Mouse (Mus musculus): Measurements from ENCODE around the gene BC049352. TPM values are rescaled to one million over a fixed set of nuclear protein-coding genes. Genes with fewer than 3 reads are reported as not detected.

Gene BC049352
- 0.48 and 1.0 TPM in 2 replicates for polyA plus RNA-seq (2015; fragmentation: Nextera tagmentation; extraction: Ambion mirVana)

- Histone ChIP-seq H3K4me3 (ENCODE audit: low read depth, low read length) (no peak within 1 kb of the TSS), H3K4me2 (replicated peaks; ENCODE audit: low read depth) (0 out of 2 replicates have a peak within 1 kb of the TSS, but pooled peaks have one; percentile 2), H3K27ac (ENCODE audit: low read depth, low read length) (peak within 1 kb of the TSS; percentile 42; the same call in 1 of the 2 replicates), H3K9me3 (ENCODE audit: control insufficient read depth) (no peaks in the 10 kb centered on the region), H3K27me3 (replicated peaks; ENCODE audit: control insufficient read depth, insufficient read depth, low read length) (no peaks in the 10 kb centered on the region), H3K4me1 (replicated peaks; ENCODE audit: control insufficient read depth, insufficient read depth, low read length) (no peaks in the 10 kb centered on the region; the same call in 1 of the 2 replicates), H3K9ac (ENCODE audit: low read depth, low read length) (no peak within 1 kb of the TSS), H3K36me3 (ENCODE audit: control insufficient read depth, insufficient read depth) (peaks cover 39% of the 10 kb centered on the region)
- TF ChIP-seq CTCF (IDR thresholded peaks at IDR 0.05; ENCODE audit: low read depth) = no peak
- 0% methylated on average over 2 of the region's 2 CpGs for WGBS
- ATAC-seq = peak; percentile 69
Measured at GRCm38 (mm10) chr9:45181770-45182169, at the start of gene BC049352. TSS of gene BC049352 (plus strand) at chr9:45182007.

- Histone ChIP-seq H3K9me3 (ENCODE audit: control insufficient read depth) (no peaks in the 10 kb centered on the region), H3K27ac (ENCODE audit: low read depth, low read length) (peak overlapping the region; percentile 5; the same call in 1 of the 2 replicates), H3K4me3 (ENCODE audit: low read depth, low read length) (no peak overlapping the region), H3K36me3 (ENCODE audit: control insufficient read depth, insufficient read depth) (no peaks in the 10 kb centered on the region), H3K4me1 (replicated peaks; ENCODE audit: control insufficient read depth, insufficient read depth, low read length) (no peaks in the 10 kb centered on the region; the same call in 1 of the 2 replicates), H3K9ac (ENCODE audit: low read depth, low read length) (no peak overlapping the region), H3K27me3 (replicated peaks; ENCODE audit: control insufficient read depth, insufficient read depth, low read length) (peaks cover 38% of the 10 kb centered on the region), H3K4me2 (replicated peaks; ENCODE audit: low read depth) (peak overlapping the region; percentile 17; the same call in 1 of the 2 replicates)
- peak; percentile 88 for ATAC-seq
- WGBS = 7% methylated on average over 5 of the region's 5 CpGs
- TF ChIP-seq CTCF (IDR thresholded peaks at IDR 0.05; ENCODE audit: low read depth) = peak; percentile 90
Measured at GRCm38 (mm10) chr9:45133484-45134310, 48.1 kb upstream of the BC049352 start.

DNA sequence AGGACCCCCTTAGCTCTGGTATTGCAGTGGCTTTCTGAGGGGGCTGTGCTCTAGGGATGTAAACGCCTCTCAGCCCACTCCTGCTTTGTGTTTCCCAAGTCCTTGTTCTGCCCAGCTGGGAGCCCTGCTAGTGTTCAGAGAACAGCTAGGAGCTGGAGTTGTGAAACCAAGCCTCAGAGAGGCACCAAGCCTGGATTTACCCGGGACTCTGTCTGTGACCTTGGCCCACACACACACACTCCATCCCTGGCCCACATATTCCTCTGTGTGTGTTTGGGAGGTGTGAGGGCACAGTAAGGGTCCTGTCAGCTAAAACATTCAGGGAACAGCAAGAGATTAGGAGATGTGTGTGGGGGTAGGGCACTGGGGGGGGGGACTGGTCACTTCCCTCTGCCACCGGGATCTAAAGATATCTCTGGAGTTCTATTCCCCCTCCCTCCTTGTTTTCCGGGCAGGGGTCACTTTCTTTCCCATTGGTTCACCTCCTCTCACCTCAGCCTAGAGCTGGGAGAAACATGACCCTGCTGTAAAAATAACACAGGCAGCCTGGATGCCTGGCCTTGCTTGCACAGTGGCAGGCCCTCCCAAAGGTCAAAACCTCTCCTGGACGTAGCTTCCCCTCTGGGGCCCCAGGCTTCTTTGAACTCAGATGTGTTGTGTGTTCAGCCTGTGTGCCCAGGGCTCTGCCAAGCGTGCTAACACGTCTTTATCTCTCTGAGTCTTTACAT is 45.2 kb upstream of the BC049352 start:
- Histone ChIP-seq H3K27ac (ENCODE audit: low read depth, low read length) (no peak overlapping the region), H3K36me3 (ENCODE audit: control insufficient read depth, insufficient read depth) (no peaks in the 10 kb centered on the region), H3K27me3 (replicated peaks; ENCODE audit: control insufficient read depth, insufficient read depth, low read length) (peaks cover 65% of the 10 kb centered on the region), H3K9me3 (ENCODE audit: control insufficient read depth) (no peaks in the 10 kb centered on the region), H3K9ac (ENCODE audit: low read depth, low read length) (no peak overlapping the region), H3K4me2 (replicated peaks; ENCODE audit: low read depth) (no peak overlapping the region), H3K4me1 (replicated peaks; ENCODE audit: control insufficient read depth, insufficient read depth, low read length) (no peaks in the 10 kb centered on the region; the same call in 1 of the 2 replicates), H3K4me3 (ENCODE audit: low read depth, low read length) (no peak overlapping the region)
- no peak for ATAC-seq
- 34% methylated on average over 7 of the region's 7 CpGs for WGBS
- no peak for TF ChIP-seq CTCF (IDR thresholded peaks at IDR 0.05; ENCODE audit: low read depth)

DNA sequence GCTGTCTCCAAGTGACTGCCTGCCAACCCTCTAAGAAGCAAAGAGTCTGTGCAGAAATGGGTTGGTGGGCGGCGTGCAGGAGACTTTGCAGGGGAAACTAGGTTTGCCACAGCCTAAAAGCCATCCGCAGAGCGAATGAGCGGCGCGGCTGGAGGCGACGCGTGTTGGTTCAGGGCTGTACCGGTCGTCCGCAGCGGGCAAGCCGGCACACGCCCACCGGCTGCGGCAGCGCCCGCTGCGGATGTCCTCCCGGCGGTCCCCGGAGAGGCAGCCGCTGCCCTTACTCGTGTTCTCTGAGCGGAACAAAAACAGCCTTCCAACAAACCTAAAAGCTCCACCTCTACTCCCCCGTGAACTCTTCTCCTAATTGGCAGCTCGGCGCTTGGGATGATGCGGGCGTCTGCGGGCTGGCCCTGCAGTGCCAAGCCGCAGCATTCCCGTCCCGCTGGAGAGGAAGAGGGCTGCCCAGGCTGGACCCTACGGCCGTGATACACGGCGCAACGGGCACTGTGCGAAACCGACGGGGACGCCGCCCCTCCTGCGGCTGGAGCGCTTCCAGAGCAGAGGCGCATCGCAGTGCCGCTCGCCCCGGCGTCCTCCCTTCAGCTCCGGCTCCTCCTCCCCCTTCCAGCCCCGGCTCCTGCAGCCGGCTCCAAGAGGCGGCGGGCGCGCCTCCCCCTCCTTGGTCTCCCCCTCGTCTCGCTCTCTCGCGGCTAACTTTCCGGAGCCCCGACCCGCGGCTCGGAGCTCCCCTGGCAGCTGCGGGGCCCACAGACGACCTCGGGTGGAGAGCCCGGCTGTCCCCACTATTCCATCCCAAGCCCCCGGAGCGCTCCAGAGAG is 43.4 kb upstream of the BC049352 start, which contains the start of gene Scn4b:
Gene Scn4b (plus strand): TSS at position 205 of the 842 bp plus-strand sequence.
- H3K9ac ChIP-seq (ENCODE audit: low read depth, low read length) = 0 out of 2 replicates have a peak within 1 kb of the TSS, but pooled peaks have one; percentile 18
- H3K4me3 ChIP-seq (ENCODE audit: low read depth, low read length) = peak within 1 kb of the TSS; percentile 49
- H3K4me1 ChIP-seq (replicated peaks; ENCODE audit: control insufficient read depth, insufficient read depth, low read length) = no peaks in the 10 kb centered on the region; the same call in 1 of the 2 replicates
- no peaks in the 10 kb centered on the region for H3K36me3 ChIP-seq (ENCODE audit: control insufficient read depth, insufficient read depth)
- peaks cover 81% of the 10 kb centered on the region for H3K27me3 ChIP-seq (replicated peaks; ENCODE audit: control insufficient read depth, insufficient read depth, low read length)
- H3K27ac ChIP-seq (ENCODE audit: low read depth, low read length) = no peak within 1 kb of the TSS
- H3K9me3 ChIP-seq (ENCODE audit: control insufficient read depth) = no peaks in the 10 kb centered on the region
- no peak for TF ChIP-seq CTCF (IDR thresholded peaks at IDR 0.05; ENCODE audit: low read depth)
- H3K4me2 ChIP-seq (replicated peaks; ENCODE audit: low read depth) = peak within 1 kb of the TSS; percentile 89
- ATAC-seq = no peak
- under 1% methylated on average over 69 of the region's 76 CpGs for WGBS

DNA sequence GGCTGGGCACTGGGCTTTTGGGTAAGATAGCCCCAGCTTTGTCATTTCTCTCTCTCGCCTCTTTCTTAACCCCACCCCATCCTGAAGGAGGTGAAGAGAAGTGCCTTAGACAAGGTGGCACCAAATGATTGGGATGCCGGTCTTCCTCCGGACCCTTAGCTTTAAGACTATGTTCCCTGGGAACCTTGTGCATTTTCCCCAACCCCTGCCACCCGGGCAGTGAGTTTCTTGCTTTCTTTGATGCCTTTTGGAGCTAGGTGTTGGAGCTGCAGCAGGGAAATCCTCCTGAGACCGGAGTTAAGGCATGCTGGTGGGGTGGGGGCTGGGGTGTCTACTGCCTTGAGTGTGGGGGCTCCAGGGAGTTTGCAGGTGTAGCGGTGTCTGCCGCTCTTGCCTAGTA is 42.7 kb upstream of the BC049352 start:
- WGBS = 14% methylated on average over 7 of the region's 7 CpGs
- H3K4me1 ChIP-seq (replicated peaks; ENCODE audit: control insufficient read depth, insufficient read depth, low read length) = no peaks in the 10 kb centered on the region; the same call in 1 of the 2 replicates
- ATAC-seq = no peak
- peak overlapping the region; percentile 49 for H3K4me3 ChIP-seq (ENCODE audit: low read depth, low read length)
- peak overlapping the region; percentile 89 for H3K4me2 ChIP-seq (replicated peaks; ENCODE audit: low read depth)
- H3K9me3 ChIP-seq (ENCODE audit: control insufficient read depth) = no peaks in the 10 kb centered on the region
- no peak overlapping the region for H3K27ac ChIP-seq (ENCODE audit: low read depth, low read length)
- H3K36me3 ChIP-seq (ENCODE audit: control insufficient read depth, insufficient read depth) = no peaks in the 10 kb centered on the region
- peaks cover 82% of the 10 kb centered on the region for H3K27me3 ChIP-seq (replicated peaks; ENCODE audit: control insufficient read depth, insufficient read depth, low read length)
- H3K9ac ChIP-seq (ENCODE audit: low read depth, low read length) = no peak overlapping the region
- no peak for TF ChIP-seq CTCF (IDR thresholded peaks at IDR 0.05; ENCODE audit: low read depth)

Data from intestine, postnatal 0 days (tissue).